Mouse (Mus musculus) bone marrow macrophage, adult 2 months (primary cell): ENCODE results near the gene Nom1.

Source experiments
- CTCF ChIP-seq: IDR thresholded peaks from 2 replicates; pipeline ENCODE4 v1.5.1; 2012; ENCODE audit warnings: low read depth, mild to moderate bottlenecking, low read length, moderate library complexity
- POLR2A ChIP-seq: IDR thresholded peaks from 2 replicates; pipeline ENCODE4 v1.6.1; 2012; ENCODE audit warnings: mild to moderate bottlenecking, low read depth, low read length, borderline replicate concordance

- no peak for TF ChIP-seq CTCF
- TF ChIP-seq POLR2A, result no peak
These were observed 37.6 kb downstream of the Nom1 start for GRCm38 (mm10) chr5:29471855-29472665.
